Mouse (Mus musculus) small intestine, adult 2 months (tissue): ENCODE measurements around the gene Clcnkb. TPM values are rescaled to one million over a fixed set of nuclear protein-coding genes. Genes with fewer than 3 reads are reported as not detected.

Experiments
- H3K27ac ChIP-seq: fragments of 200-500 bp; 2 replicates; pipeline ENCODE4 v1.5.1; 2012; ENCODE audit warnings: low read depth, low read length, control low read depth, inconsistent platforms; ENCODE audit not compliant: insufficient read depth
- H3K27me3 ChIP-seq: fragments of 200-500 bp; 2 replicates; pipeline ENCODE4 v1.6.1; 2012; ENCODE audit warnings: mild to moderate bottlenecking, moderate library complexity, low read length, inconsistent platforms; ENCODE audit not compliant: control insufficient read depth, insufficient read depth
- H3K36me3 ChIP-seq: fragments of 200-500 bp; 2 replicates; pipeline ENCODE4 v1.6.1; 2012; ENCODE audit warnings: mild to moderate bottlenecking, low read length, control low read depth, inconsistent platforms; ENCODE audit not compliant: control insufficient read depth, insufficient read depth
- H3K4me1 ChIP-seq: fragments of 200-500 bp; 2 replicates; pipeline ENCODE4 v1.6.1; 2012; ENCODE audit warnings: low read length, inconsistent platforms, mixed read lengths; ENCODE audit not compliant: control insufficient read depth, insufficient read depth, insufficient read length
- H3K4me3 ChIP-seq: fragments of 200-500 bp; 2 replicates; pipeline ENCODE4 v1.5.1; 2012; ENCODE audit warnings: low read depth, mild to moderate bottlenecking, control low read depth, inconsistent platforms, low read length, moderate library complexity
- CTCF ChIP-seq: fragments of 200-500 bp; IDR thresholded peaks from 2 replicates; pipeline ENCODE4 v1.5.1; 2012; ENCODE audit warnings: low read depth, mild to moderate bottlenecking, control low read depth, inconsistent platforms, low read length, moderate library complexity, mixed read lengths; ENCODE audit not compliant: insufficient replicate concordance, insufficient read length; ENCODE audit errors: extremely low read depth
- POLR2A ChIP-seq: fragments of 200-500 bp; IDR thresholded peaks from 2 replicates; pipeline ENCODE4 v1.6.1; 2012; ENCODE audit warnings: low read depth, mild to moderate bottlenecking, control low read depth, inconsistent platforms, low read length, moderate library complexity
- polyA plus RNA-seq: library from polyadenylated mRNA; depleted of rRNA; stranded (reverse); fragments of >200 nt; gene quantifications from 2 replicates; pipeline ENCODE4 v1.2.3, GENCODE M21; 2012; rRNA removed

Gene Clcnkb
- polyA plus RNA-seq, 1 experiment: not detected

GRCm38 (mm10) chr4:141357811-141358210 is 58.0 kb downstream of the Clcnkb start:
- peaks cover 10% of the 10 kb centered on the region for H3K4me1 ChIP-seq

More at GRCm38 (mm10) chr4:141357811-141358210, 58.0 kb downstream of the Clcnkb start:
- H3K36me3 ChIP-seq: no peaks in the 10 kb centered on the region
- TF ChIP-seq POLR2A (no peak), CTCF (no peak)
- H3K27me3 ChIP-seq: no peaks in the 10 kb centered on the region
- H3K27ac ChIP-seq: no peak overlapping the region
- no peak overlapping the region for H3K4me3 ChIP-seq

Other genes with a start within 250 kb of the Clcnkb start
- 0.51 and 0.81 TPM in 2 replicates for gene Rsg1, start 202.1 kb downstream of the Clcnkb start, polyA plus RNA-seq
- 29.3 and 48.8 TPM in 2 replicates for gene Arhgef19, start 176.5 kb downstream of the Clcnkb start, polyA plus RNA-seq
- gene Epha2, start 114.8 kb downstream of the Clcnkb start, polyA plus RNA-seq: 28.3 and 86.3 TPM in 2 replicates
- 0.77 and 1.8 TPM in 2 replicates for gene Fam131c, start 47.8 kb downstream of the Clcnkb start, polyA plus RNA-seq
- gene Clcnka, start 17.3 kb downstream of the Clcnkb start, polyA plus RNA-seq: 0.04 TPM in 1 of 2 replicates, not detected in the other
- gene Hspb7, start 4.8 kb upstream of the Clcnkb start, polyA plus RNA-seq: 4.7 and 5.8 TPM in 2 replicates
- not detected in 2 replicates for gene Srarp, start 20.1 kb upstream of the Clcnkb start, polyA plus RNA-seq
- gene Zbtb17, start 28.6 kb upstream of the Clcnkb start, polyA plus RNA-seq: 26.3 and 47.0 TPM in 2 replicates
- gene Spen, start 122.6 kb upstream of the Clcnkb start, polyA plus RNA-seq: 30.8 and 56.0 TPM in 2 replicates
- 55.3 and 108 TPM in 2 replicates for gene Fblim1, start 190.1 kb upstream of the Clcnkb start, polyA plus RNA-seq
- 46.5 and 61.9 TPM in 2 replicates for gene Tmem82, start 202.6 kb upstream of the Clcnkb start, polyA plus RNA-seq
- gene Slc25a34, start 207.8 kb upstream of the Clcnkb start, polyA plus RNA-seq: 11.2 and 25.3 TPM in 2 replicates
- gene Plekhm2, start 248.9 kb upstream of the Clcnkb start, polyA plus RNA-seq: 9.7 and 17.0 TPM in 2 replicates